Mouse (Mus musculus): ENCODE measurements around the gene Klc2. TPM values are rescaled to one million over a fixed set of nuclear protein-coding genes. Genes with fewer than 3 reads are reported as not detected.
"Not testable (repeated sequence)": the region's sequence is repeated elsewhere in the genome, so short reads cannot be mapped to it uniquely, and the experiment has no call there.

Gene Klc2
- 20.7 and 30.4 TPM in 2 replicates for polyA plus RNA-seq (2015; fragmentation: Nextera tagmentation; extraction: Ambion mirVana)

GRCm38 (mm10) chr19:5118384-5118698 lies at the start of gene Klc2:
Gene Klc2, minus strand, starts transcription at chr19:5118560.
- Histone ChIP-seq H3K27ac (peak within 1 kb of the TSS; percentile 93), H3K36me3 (peaks cover 20% of the 10 kb centered on the region), H3K4me2 (peak within 1 kb of the TSS; percentile 88), H3K9me3 (no peaks in the 10 kb centered on the region), H3K4me3 (peak within 1 kb of the TSS; percentile 78), H3K4me1 (peaks cover 18% of the 10 kb centered on the region), H3K27me3 (no peaks in the 10 kb centered on the region), H3K9ac (peak within 1 kb of the TSS; percentile 87)
- under 1% methylated on average over 18 of the region's 18 CpGs for WGBS
- peak; percentile 22; the same call in 1 of the 2 replicates for ATAC-seq (ENCODE audit: insufficient number of reproducible peaks, insufficient read depth, low FRiP score, low TSS enrichment, low read depth)

- Histone ChIP-seq H3K27me3 (no peaks in the 10 kb centered on the region), H3K9me3 (no peaks in the 10 kb centered on the region), H3K9ac (no peak overlapping the region), H3K4me3 (no peak overlapping the region), H3K4me2 (no peak overlapping the region), H3K4me1 (no peaks in the 10 kb centered on the region), H3K36me3 (peaks cover 20% of the 10 kb centered on the region), H3K27ac (no peak overlapping the region)
- ATAC-seq (ENCODE audit: insufficient number of reproducible peaks, insufficient read depth, low FRiP score, low TSS enrichment, low read depth) = no peak
- whole genome bisulfite sequencing = 85% methylated on average over 4 of the region's 4 CpGs
Measured at GRCm38 (mm10) chr19:5167477-5167876, 49.1 kb upstream of the Klc2 start.

GRCm38 (mm10) chr19:5164380-5164779 lies 46.0 kb upstream of the Klc2 start:
- H3K9me3 ChIP-seq = no peaks in the 10 kb centered on the region
- H3K4me1 ChIP-seq = no peaks in the 10 kb centered on the region
- peaks cover 33% of the 10 kb centered on the region for H3K36me3 ChIP-seq
- 56% methylated on average over 2 of the region's 2 CpGs for WGBS
- H3K4me3 ChIP-seq = no peak overlapping the region
- H3K4me2 ChIP-seq = no peak overlapping the region
- H3K9ac ChIP-seq = no peak overlapping the region
- H3K27ac ChIP-seq = no peak overlapping the region
- H3K27me3 ChIP-seq = no peaks in the 10 kb centered on the region
- no peak for ATAC-seq (ENCODE audit: insufficient number of reproducible peaks, insufficient read depth, low FRiP score, low TSS enrichment, low read depth)

- no peak overlapping the region for H3K4me3 ChIP-seq
- peaks cover 34% of the 10 kb centered on the region for H3K36me3 ChIP-seq
- 89% methylated on average over 3 of the region's 3 CpGs for WGBS
- no peaks in the 10 kb centered on the region for H3K4me1 ChIP-seq
- H3K9me3 ChIP-seq = no peaks in the 10 kb centered on the region
- no peak overlapping the region for H3K9ac ChIP-seq
- H3K27me3 ChIP-seq = no peaks in the 10 kb centered on the region
- no peak overlapping the region for H3K4me2 ChIP-seq
- no peak overlapping the region for H3K27ac ChIP-seq
- ATAC-seq (ENCODE audit: insufficient number of reproducible peaks, insufficient read depth, low FRiP score, low TSS enrichment, low read depth) = no peak
Measured at GRCm38 (mm10) chr19:5161913-5162312, 43.6 kb upstream of the Klc2 start.

GRCm38 (mm10) chr19:5152261-5152660 lies 33.9 kb upstream of the Klc2 start:
- Histone ChIP-seq H3K4me2 (no peak overlapping the region), H3K4me1 (no peaks in the 10 kb centered on the region), H3K9me3 (no peaks in the 10 kb centered on the region), H3K9ac (no peak overlapping the region), H3K27ac (no peak overlapping the region), H3K4me3 (no peak overlapping the region), H3K27me3 (no peaks in the 10 kb centered on the region), H3K36me3 (peaks cover 54% of the 10 kb centered on the region)
- 84% methylated on average over 6 of the region's 6 CpGs for WGBS
- no peak for ATAC-seq (ENCODE audit: insufficient number of reproducible peaks, insufficient read depth, low FRiP score, low TSS enrichment, low read depth)

- no peak overlapping the region for H3K4me2 ChIP-seq
Measured at GRCm38 (mm10) chr19:5151741-5152140, 33.4 kb upstream of the Klc2 start.

GRCm38 (mm10) chr19:5151331-5151730 lies 33.0 kb upstream of the Klc2 start:
- H3K27me3 ChIP-seq = no peaks in the 10 kb centered on the region
- no peak overlapping the region for H3K27ac ChIP-seq
- ATAC-seq (ENCODE audit: insufficient number of reproducible peaks, insufficient read depth, low FRiP score, low TSS enrichment, low read depth) = no peak
- H3K9me3 ChIP-seq = no peaks in the 10 kb centered on the region
- H3K4me1 ChIP-seq = no peaks in the 10 kb centered on the region
- H3K36me3 ChIP-seq = peaks cover 63% of the 10 kb centered on the region
- H3K9ac ChIP-seq = no peak overlapping the region
- no peak overlapping the region for H3K4me2 ChIP-seq
- H3K4me3 ChIP-seq = no peak overlapping the region
- WGBS = 33% methylated on average over 3 of the region's 3 CpGs

More at GRCm38 (mm10) chr19:5151741-5152140, 33.4 kb upstream of the Klc2 start:
- 77% methylated on average over 5 of the region's 5 CpGs for WGBS
- no peak overlapping the region for H3K4me3 ChIP-seq
- no peak overlapping the region for H3K9ac ChIP-seq
- H3K9me3 ChIP-seq = no peaks in the 10 kb centered on the region
- H3K4me1 ChIP-seq = no peaks in the 10 kb centered on the region
- no peaks in the 10 kb centered on the region for H3K27me3 ChIP-seq
- no peak overlapping the region for H3K27ac ChIP-seq
- H3K36me3 ChIP-seq = peaks cover 59% of the 10 kb centered on the region
- ATAC-seq (ENCODE audit: insufficient number of reproducible peaks, insufficient read depth, low FRiP score, low TSS enrichment, low read depth) = no peak

GRCm38 (mm10) chr19:5150358-5150757 lies 32.0 kb upstream of the Klc2 start:
- WGBS = 90% methylated on average over 6 of the region's 6 CpGs
- no peaks in the 10 kb centered on the region for H3K27me3 ChIP-seq
- no peaks in the 10 kb centered on the region for H3K9me3 ChIP-seq
- no peak overlapping the region for H3K9ac ChIP-seq
- H3K27ac ChIP-seq = no peak overlapping the region
- H3K4me1 ChIP-seq = no peaks in the 10 kb centered on the region
- H3K4me3 ChIP-seq = no peak overlapping the region
- H3K36me3 ChIP-seq = peaks cover 62% of the 10 kb centered on the region
- ATAC-seq (ENCODE audit: insufficient number of reproducible peaks, insufficient read depth, low FRiP score, low TSS enrichment, low read depth) = no peak
- no peak overlapping the region for H3K4me2 ChIP-seq

- not testable (repeated sequence) for ATAC-seq (ENCODE audit: insufficient number of reproducible peaks, insufficient read depth, low FRiP score, low TSS enrichment, low read depth); H3K27ac ChIP-seq; H3K4me2 ChIP-seq; H3K27me3 ChIP-seq; H3K9ac ChIP-seq; H3K4me1 ChIP-seq; H3K4me3 ChIP-seq; H3K9me3 ChIP-seq
- 82% methylated on average over 5 of the region's 6 CpGs for WGBS
- H3K36me3 ChIP-seq = peaks cover 69% of the 10 kb centered on the region
Measured at GRCm38 (mm10) chr19:5149041-5149440, 30.7 kb upstream of the Klc2 start.

GRCm38 (mm10) chr19:5139640-5140039 lies 21.3 kb upstream of the Klc2 start:
- Histone ChIP-seq H3K27me3 (no peaks in the 10 kb centered on the region), H3K36me3 (peaks cover 75% of the 10 kb centered on the region), H3K4me2 (no peak overlapping the region), H3K4me3 (no peak overlapping the region), H3K9me3 (no peaks in the 10 kb centered on the region), H3K27ac (no peak overlapping the region), H3K4me1 (no peaks in the 10 kb centered on the region), H3K9ac (no peak overlapping the region)
- 1% methylated on average over 2 of the region's 2 CpGs for WGBS
- no peak for ATAC-seq (ENCODE audit: insufficient number of reproducible peaks, insufficient read depth, low FRiP score, low TSS enrichment, low read depth)

GRCm38 (mm10) chr19:5131237-5131636 lies 12.9 kb upstream of the Klc2 start:
- H3K9me3 ChIP-seq = no peaks in the 10 kb centered on the region
- no peak overlapping the region for H3K4me2 ChIP-seq
- WGBS = 83% methylated on average over 4 of the region's 4 CpGs
- no peaks in the 10 kb centered on the region for H3K4me1 ChIP-seq
- no peak overlapping the region for H3K4me3 ChIP-seq
- no peaks in the 10 kb centered on the region for H3K27me3 ChIP-seq
- peaks cover 32% of the 10 kb centered on the region for H3K36me3 ChIP-seq
- ATAC-seq (ENCODE audit: insufficient number of reproducible peaks, insufficient read depth, low FRiP score, low TSS enrichment, low read depth) = no peak
- H3K9ac ChIP-seq = no peak overlapping the region
- no peak overlapping the region for H3K27ac ChIP-seq

GRCm38 (mm10) chr19:5129770-5130169 lies 11.4 kb upstream of the Klc2 start:
- no peak overlapping the region for H3K27ac ChIP-seq
- H3K4me1 ChIP-seq = no peaks in the 10 kb centered on the region
- no peak overlapping the region for H3K4me3 ChIP-seq
- peaks cover 17% of the 10 kb centered on the region for H3K36me3 ChIP-seq
- 39% methylated on average over 1 of the region's 1 CpGs for WGBS
- H3K4me2 ChIP-seq = no peak overlapping the region
- no peaks in the 10 kb centered on the region for H3K27me3 ChIP-seq
- H3K9me3 ChIP-seq = no peaks in the 10 kb centered on the region
- H3K9ac ChIP-seq = no peak overlapping the region
- no peak for ATAC-seq (ENCODE audit: insufficient number of reproducible peaks, insufficient read depth, low FRiP score, low TSS enrichment, low read depth)

Measured in embryonic facial prominence, embryonic 13.5 days (tissue).